Mouse (Mus musculus): ENCODE data around the gene Opcml.
A peak's percentile ranks its signal among the peaks of the same experiment; 100 is the strongest.

Opcml gene

GRCm38 (mm10) chr9:28336511-28337208 lies 546.1 kb downstream of the Opcml start:
- peak; percentile 43 to 54 for DNase-seq

- DNase-seq = peak; percentile 23 to 33
Measured at GRCm38 (mm10) chr9:28337837-28338236, 547.3 kb downstream of the Opcml start.

DNA sequence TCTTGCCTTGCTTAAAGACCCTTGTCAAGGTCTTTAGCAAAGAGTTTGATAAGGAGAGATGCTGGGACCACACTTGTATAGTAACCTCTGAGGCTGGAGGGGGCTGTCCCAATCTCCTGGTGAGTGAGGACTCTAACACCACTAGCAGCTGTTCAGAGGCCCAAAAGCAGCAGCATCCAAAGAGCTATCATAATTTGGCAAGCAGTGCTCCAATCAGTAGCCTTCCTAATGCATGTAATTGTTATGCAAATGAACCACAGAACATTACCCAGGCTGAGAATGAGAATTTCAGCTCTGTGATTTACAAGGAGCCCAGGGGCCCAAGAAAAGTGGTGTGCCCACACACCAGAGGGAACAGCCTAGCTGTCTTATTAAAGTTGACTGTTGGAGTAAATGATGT lies 564.4 kb downstream of the Opcml start:
- DNase-seq = no peak

- peak; percentile 21 to 38 for DNase-seq
Measured at GRCm38 (mm10) chr9:28357946-28358345, 567.4 kb downstream of the Opcml start.

- peak; percentile 66 to 72 for DNase-seq
Measured at GRCm38 (mm10) chr9:28360691-28361090, 570.1 kb downstream of the Opcml start.

- no peak for DNase-seq
Measured at GRCm38 (mm10) chr9:28364473-28365159, 574.0 kb downstream of the Opcml start.

- DNase-seq = no peak
Measured at GRCm38 (mm10) chr9:28365160-28365473, 574.5 kb downstream of the Opcml start.

DNA sequence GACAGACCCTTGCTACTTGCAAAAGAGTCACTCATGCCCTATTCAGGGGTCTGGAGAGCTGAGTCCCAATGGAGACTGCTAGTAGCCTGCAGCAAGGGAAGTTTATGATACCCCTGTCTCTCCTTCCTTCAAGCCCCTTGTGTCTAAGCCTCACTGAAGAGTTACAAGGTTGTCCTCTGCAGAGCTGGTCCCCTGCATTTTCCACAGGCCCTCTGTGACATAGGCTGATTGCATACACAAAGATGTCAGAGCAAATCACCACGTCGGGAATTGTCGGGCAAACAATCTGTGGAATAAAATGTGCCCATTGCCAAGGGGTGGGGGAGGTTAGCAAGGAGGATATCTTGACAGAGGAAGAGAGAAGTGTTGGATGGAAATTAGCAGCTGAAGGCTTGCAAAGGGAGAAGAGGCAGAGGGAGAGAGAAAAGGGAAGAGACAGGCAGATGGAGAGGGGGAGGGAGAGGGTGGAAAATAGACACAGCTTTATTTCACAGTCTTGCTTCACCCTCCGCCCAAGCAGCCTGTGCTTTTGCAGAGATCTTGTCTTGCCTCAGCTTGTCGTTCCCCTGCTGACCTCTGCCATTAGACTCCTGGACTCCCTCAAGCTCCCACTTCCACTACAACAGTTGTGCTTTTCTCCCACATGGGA lies 596.1 kb downstream of the Opcml start:
- peak; percentile 26 to 28 for DNase-seq

DNA sequence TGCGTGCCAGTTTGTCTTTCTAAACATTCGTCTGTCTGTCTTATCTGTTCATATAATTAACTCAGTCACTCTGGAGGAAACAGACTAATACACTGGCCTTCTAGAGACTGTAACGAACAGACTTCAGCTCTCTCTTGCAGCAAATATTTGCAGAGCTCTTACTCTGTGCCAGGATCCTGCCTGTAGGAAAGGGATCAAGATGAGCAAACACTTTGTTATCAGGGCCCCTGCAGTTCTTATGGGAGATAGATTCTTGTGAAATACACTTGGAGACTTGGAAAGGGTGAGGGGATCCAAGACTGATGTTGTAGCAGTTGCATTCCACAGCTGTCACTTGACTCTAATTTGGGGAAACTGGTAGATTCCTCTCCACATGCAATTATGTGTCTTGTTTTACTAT lies 604.6 kb downstream of the Opcml start:
- no peak for DNase-seq

- DNase-seq = no peak
Measured at GRCm38 (mm10) chr9:28395638-28396037, 605.1 kb downstream of the Opcml start.

DNA sequence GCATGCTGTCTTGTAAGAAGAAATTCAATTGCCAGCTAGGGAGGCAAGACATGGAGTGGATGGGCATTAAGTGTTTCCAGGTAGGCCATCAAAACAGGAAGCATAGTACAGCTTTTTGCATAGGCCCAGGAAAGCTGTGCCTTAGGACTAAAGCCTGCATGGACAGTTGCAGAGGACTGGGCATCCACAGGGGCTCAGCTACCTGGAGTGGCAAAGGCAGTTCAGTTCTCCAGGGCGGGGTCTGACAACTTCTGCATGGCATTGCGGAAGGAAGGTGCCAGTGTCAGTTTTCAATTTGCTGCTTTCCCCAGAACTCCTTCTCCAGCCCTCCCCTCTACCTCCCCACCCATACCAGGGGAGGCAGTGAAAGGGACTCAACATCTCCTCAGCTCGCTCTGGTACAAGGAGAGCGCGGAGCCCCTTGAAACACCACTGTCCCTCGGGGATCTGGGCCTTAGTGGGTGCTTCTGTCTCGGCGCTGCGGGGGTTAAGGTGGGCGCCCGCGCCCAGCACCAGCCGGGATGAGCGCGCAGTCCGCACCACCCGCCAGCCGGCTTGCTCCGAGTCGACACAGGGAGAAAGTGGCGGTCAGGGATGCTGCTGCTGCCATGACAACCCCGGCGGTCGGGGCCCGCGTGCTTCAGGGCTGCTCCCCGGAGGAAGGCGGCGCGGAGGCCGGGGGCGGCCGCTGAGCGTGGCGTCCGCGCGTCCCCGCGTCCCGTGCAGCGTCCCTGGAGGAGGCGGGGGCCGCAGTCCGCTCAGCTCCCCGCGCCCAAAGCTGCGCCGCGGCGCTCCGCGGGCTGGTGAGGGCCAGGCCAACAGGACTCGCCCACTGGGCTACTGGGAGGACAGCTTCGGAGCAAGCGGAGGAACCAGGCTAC lies 612.4 kb downstream of the Opcml start:
- DNase-seq = peak; percentile 85 to 86

DNA sequence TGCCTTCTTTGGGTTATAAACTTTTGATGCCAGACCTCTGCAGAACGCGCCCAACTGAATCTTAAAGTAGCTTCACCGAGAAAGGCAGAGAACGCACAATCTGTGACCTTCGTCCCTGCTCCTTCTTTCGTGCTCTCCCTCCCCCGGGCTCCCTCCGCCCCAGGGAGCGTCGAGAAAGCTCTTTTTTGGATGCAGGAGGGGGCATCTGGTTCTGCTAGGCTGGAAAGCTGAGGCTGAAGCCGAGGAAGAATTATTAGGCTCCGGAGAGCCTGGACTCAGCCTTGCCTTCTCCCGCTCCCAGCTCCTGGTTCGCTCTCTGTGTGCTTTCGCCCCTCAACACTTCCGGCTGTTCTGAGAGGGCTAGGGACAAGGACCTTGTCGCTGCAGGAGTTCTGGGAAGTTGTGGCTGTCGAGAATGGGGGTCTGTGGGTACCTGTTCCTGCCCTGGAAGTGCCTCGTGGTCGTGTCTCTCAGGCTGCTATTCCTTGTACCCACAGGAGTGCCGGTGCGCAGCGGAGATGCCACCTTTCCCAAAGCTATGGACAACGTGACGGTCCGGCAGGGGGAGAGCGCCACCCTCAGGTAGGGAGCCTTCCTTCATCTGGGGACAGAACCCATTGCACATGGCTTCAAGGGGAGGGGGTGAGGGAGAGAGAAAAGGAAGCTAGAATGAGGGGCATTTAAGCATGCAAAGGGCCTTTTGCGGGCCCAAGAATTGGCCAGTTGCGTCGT lies 613.4 kb downstream of the Opcml start:
- peak; percentile 93 to 94 for DNase-seq

DNA sequence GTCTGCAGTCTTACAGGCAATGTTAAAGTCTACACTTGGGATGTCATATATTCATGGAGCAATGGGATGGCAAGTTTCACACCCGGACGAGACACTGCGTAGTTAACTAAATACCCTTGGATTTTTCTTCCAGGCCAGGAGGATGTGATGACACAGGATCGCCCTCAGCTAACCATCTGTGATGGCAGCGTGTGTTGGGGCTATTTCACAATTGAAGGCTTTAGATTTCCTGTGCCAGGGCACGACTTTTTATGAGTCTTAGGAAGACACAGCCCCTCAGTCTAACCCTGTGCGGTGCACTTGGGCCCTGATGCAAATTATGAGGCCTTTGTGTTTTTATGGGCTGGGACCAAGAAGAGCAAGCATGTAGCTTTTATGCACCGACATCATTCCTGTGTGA lies 614.0 kb downstream of the Opcml start:
- peak; percentile 61 to 72 for DNase-seq

- DNase-seq = peak; percentile 68 to 80
Measured at GRCm38 (mm10) chr9:28405816-28406215, 615.2 kb downstream of the Opcml start.

DNA sequence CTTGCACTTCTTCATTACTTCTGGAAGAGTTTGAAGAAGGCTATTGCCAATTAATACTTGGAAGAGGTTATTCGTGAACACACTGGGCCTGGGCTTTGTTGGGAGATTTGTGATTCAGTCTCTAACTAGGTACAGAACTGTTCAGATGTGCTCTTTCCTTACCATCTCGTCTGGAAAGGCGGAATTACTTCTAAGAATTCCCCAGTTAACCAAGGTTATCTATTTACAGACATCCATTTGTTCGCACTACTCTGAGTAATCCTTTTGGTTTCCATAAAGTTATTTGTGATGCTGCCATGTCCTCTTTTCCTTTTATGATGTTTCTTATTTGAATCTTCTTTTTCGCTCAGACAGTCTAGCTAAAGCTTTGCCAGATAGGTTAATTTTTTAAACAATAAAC lies 630.2 kb downstream of the Opcml start:
- no peak for DNase-seq

- DNase-seq = no peak
Measured at GRCm38 (mm10) chr9:28423407-28423806, 632.8 kb downstream of the Opcml start.

DNA sequence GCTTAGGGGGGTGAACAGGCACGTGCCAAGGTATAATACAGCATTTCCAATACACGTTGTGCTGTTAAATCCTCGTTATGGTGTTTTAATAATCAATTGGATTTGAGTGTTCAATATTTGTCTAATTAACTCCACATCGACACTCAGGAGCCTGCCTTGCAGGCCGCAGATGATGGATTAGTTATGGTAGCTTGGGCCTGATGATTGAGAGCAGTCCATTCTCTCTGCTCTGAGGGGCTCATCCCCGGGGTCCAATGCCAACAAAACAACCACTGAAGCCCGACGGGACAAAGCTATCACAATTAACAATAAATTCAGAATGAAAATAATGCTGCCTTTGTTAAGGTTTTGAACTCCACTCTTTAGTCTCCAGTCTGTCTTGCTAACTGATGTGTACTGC lies 641.6 kb downstream of the Opcml start:
- no peak for DNase-seq

- DNase-seq = peak in 1 of 2 experiments; percentile 21
Measured at GRCm38 (mm10) chr9:28438752-28439151, 648.2 kb downstream of the Opcml start.

- DNase-seq = peak; percentile 64 to 65
Measured at GRCm38 (mm10) chr9:28439433-28440191, 649.0 kb downstream of the Opcml start.

DNA sequence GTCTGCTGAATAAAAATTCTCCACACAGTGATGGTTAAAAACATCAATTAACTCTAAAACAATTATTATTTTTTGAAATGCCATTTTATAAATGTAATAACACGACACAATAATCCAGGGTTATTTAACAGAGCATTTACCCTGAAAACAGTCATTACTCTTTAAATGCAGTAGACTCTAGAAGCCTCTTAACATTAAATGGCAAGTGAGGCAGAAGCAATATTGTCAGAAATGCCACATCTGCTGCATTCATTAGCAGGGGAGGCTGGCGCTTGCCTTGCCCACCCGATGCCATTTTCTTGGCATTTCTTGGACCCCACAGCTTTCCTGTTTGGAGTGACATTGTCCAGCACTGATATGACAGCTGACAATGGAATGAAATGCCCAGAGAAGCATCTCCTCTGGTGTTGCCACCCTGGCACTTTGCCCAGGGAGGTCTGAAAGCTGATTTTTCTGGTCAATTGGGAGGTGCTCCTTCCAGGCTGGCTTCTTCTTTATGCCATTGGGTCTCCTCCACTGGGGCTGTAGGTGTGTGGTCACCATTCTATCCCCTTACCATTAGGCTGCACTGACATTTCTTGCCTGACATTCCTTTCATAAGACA lies 649.7 kb downstream of the Opcml start:
- DNase-seq = peak; percentile 65 to 66

DNA sequence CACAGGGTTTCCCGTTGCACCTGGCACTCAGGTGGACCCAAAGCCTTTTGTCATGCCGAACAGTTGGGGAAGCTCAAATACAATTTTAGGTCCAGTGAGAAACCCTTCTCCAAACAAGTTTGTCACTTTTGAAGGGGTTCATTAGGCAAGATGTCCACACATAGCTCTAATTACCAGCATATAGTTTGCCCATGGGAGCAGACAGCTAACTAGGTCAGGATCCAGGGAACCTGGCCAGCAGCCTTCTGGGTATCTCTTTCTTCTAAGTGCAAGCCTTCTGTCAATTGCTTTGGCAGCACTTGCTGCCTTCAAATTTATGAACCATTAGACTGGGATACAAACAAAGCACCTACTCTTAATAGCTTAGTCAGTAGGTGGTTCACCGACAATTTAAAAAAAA lies 653.9 kb downstream of the Opcml start:
- peak; percentile 89 to 94 for DNase-seq

All from cerebellum, postnatal 25 days (tissue).